Mouse (Mus musculus) brain, adult 2 months (tissue): ENCODE results near the gene Fmnl1.
"Not testable (repeated sequence)": the region's sequence is repeated elsewhere in the genome, so short reads cannot be mapped to it uniquely, and the experiment has no call there.

Source experiments
- DNase-seq: peaks from one replicate; pipeline ENCODE4 v3.0.0; 2011; ENCODE audit warnings: low read depth, low spot score

Gene Fmnl1

GRCm38 (mm10) chr11:103221437-103221836, 50.5 kb downstream of the Fmnl1 start:
- no peak for DNase-seq

- DNase-seq = not testable (repeated sequence)
Observed at GRCm38 (mm10) chr11:103222718-103223117, 51.8 kb downstream of the Fmnl1 start.

- peak; percentile 92 for DNase-seq
Observed at GRCm38 (mm10) chr11:103223444-103223843, 52.5 kb downstream of the Fmnl1 start.

- DNase-seq = no peak
Observed at GRCm38 (mm10) chr11:103223951-103224456, 53.1 kb downstream of the Fmnl1 start.

GRCm38 (mm10) chr11:103229608-103230007, 58.7 kb downstream of the Fmnl1 start:
- no peak for DNase-seq

GRCm38 (mm10) chr11:103230626-103231025, 59.7 kb downstream of the Fmnl1 start:
- DNase-seq = no peak

- no peak for DNase-seq
Observed at GRCm38 (mm10) chr11:103231367-103231766, 60.5 kb downstream of the Fmnl1 start.

- peak; percentile 84 for DNase-seq
Observed at GRCm38 (mm10) chr11:103232966-103233365, 62.1 kb downstream of the Fmnl1 start.

- peak; percentile 43 for DNase-seq
Observed at GRCm38 (mm10) chr11:103234447-103234846, 63.5 kb downstream of the Fmnl1 start.

- peak; percentile 71 for DNase-seq
Observed at GRCm38 (mm10) chr11:103235702-103236101, 64.8 kb downstream of the Fmnl1 start.

- DNase-seq = no peak
Observed at GRCm38 (mm10) chr11:103236431-103236830, 65.5 kb downstream of the Fmnl1 start.

GRCm38 (mm10) chr11:103236903-103237302, 66.0 kb downstream of the Fmnl1 start:
- no peak for DNase-seq

GRCm38 (mm10) chr11:103237757-103238156, 66.8 kb downstream of the Fmnl1 start:
- DNase-seq = no peak

- DNase-seq = no peak
Observed at GRCm38 (mm10) chr11:103240740-103241139, 69.8 kb downstream of the Fmnl1 start.

GRCm38 (mm10) chr11:103244856-103245255, 73.9 kb downstream of the Fmnl1 start:
- DNase-seq = peak; percentile 62

GRCm38 (mm10) chr11:103246081-103246730, 75.3 kb downstream of the Fmnl1 start:
- peak; percentile 81 for DNase-seq

GRCm38 (mm10) chr11:103246731-103247290, 75.9 kb downstream of the Fmnl1 start:
- DNase-seq = peak; percentile 43

- peak; percentile 90 for DNase-seq
Observed at GRCm38 (mm10) chr11:103247504-103248177, 76.7 kb downstream of the Fmnl1 start.
